Mouse (Mus musculus) gastrocnemius, adult 18-20 months (tissue): ENCODE data around the gene Myo5a. TPM values are rescaled to one million over a fixed set of nuclear protein-coding genes. Genes with fewer than 3 reads are reported as not detected.

ENCODE experiments used
- DNase-seq: peaks from one replicate; pipeline ENCODE4 v3.0.0; 2021; ENCODE audit warnings: low spot score
- total RNA-seq, 2 experiments: library from RNA; stranded (reverse); gene quantifications; 2 replicates each; pipeline ENCODE4 v1.2.3; 2021

The Myo5a gene
- total RNA-seq, 2 experiments from 2014 or later, result 9.5 to 12.7 TPM

GRCm38 (mm10) chr9:75196335-75196734 lies 125.5 kb downstream of the Myo5a start:
- DNase-seq, result peak; percentile 45

GRCm38 (mm10) chr9:75197297-75197696 lies 126.5 kb downstream of the Myo5a start:
- DNase-seq, result no peak

- no peak for DNase-seq
These were observed 130.7 kb downstream of the Myo5a start for GRCm38 (mm10) chr9:75201506-75201905.

- no peak for DNase-seq
These were observed 131.2 kb downstream of the Myo5a start for GRCm38 (mm10) chr9:75202036-75202435.

- no peak for DNase-seq
These were observed 138.4 kb downstream of the Myo5a start for GRCm38 (mm10) chr9:75209246-75209645.

GRCm38 (mm10) chr9:75210269-75210668 lies 139.5 kb downstream of the Myo5a start:
- no peak for DNase-seq

GRCm38 (mm10) chr9:75214743-75215413 lies 144.1 kb downstream of the Myo5a start:
- no peak for DNase-seq

GRCm38 (mm10) chr9:75219942-75220341 lies 149.1 kb downstream of the Myo5a start:
- DNase-seq, result no peak

- no peak for DNase-seq
These were observed 150.8 kb downstream of the Myo5a start for GRCm38 (mm10) chr9:75221420-75222287.

GRCm38 (mm10) chr9:75231841-75232746 lies 161.3 kb downstream of the Myo5a start, which contains the start of gene Myo5c:
TSS of gene Myo5c (plus strand) at chr9:75232020.
- peak; percentile 75 for DNase-seq

GRCm38 (mm10) chr9:75232860-75233259 lies 162.0 kb downstream of the Myo5a start:
- no peak for DNase-seq

GRCm38 (mm10) chr9:75234271-75234741 lies 163.5 kb downstream of the Myo5a start:
- DNase-seq, result no peak

GRCm38 (mm10) chr9:75234983-75235627 lies 164.3 kb downstream of the Myo5a start:
- peak; percentile 51 for DNase-seq

GRCm38 (mm10) chr9:75235696-75236095 lies 164.9 kb downstream of the Myo5a start:
- no peak for DNase-seq

- DNase-seq, result peak; percentile 52
These were observed 165.8 kb downstream of the Myo5a start for GRCm38 (mm10) chr9:75236416-75237308.

- no peak for DNase-seq
These were observed 167.4 kb downstream of the Myo5a start for GRCm38 (mm10) chr9:75238179-75238578.

- no peak for DNase-seq
These were observed 172.2 kb downstream of the Myo5a start for GRCm38 (mm10) chr9:75243052-75243451.

GRCm38 (mm10) chr9:75243730-75244406 lies 173.1 kb downstream of the Myo5a start:
- no peak for DNase-seq

- no peak for DNase-seq
These were observed 173.7 kb downstream of the Myo5a start for GRCm38 (mm10) chr9:75244527-75244926.
